Comparison of ENCODE assay signal across 8 mouse cellular contexts in the genomic region with DNA sequence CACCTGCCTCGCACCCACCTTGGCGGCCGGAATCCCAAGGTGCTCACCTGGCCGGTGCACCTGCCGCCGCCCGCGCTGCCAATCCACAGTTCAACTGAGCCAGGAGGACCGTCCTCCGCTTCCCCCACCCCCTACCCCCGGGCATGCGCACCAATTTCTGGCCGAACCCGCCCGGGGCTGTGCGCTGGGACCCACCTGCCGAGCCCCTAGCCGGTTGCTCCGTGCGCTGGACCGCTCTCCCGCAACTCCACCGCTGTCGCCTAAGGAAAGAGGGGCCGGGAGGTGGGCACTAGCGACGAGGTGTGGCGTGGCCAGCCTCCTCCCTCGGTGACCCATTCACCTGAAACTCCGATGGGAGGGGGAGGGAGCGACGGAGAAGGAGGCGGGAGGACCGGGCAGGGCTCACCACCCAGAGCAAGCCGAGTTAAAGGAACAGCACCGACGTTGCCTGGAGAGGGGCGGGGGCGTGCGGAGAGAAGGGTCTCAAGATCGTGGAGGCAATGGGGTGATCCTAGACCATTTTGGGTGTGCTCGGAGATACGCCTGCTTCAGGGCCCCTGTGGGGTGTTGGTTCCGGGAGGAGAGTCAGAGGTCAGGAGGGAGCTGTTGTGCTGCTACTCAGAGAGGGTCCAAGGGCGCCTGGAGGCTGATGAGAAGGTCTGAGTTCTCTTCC. TPM values are rescaled to one million over a fixed set of nuclear protein-coding genes. Genes with fewer than 3 reads are reported as not detected.
DNase-seq lines count a peak whose midpoint lies in the region; ATAC-seq lines count a peak whose summit lies in the region.

TSS of gene Ocln (minus strand) at position 350 of the 673 bp plus-strand sequence.

- H3K36me3 ChIP-seq in forebrain, embryonic 15.5 days = no peaks in the 10 kb centered on the region
- H3K36me3 ChIP-seq in intestine, embryonic 14.5 days (ENCODE audit: control insufficient read depth, insufficient read depth, low read length) = no peaks in the 10 kb centered on the region
- H3K36me3 ChIP-seq in midbrain, embryonic 10.5 days = no peaks in the 10 kb centered on the region
- H3K36me3 ChIP-seq in stomach, embryonic 15.5 days = no peaks in the 10 kb centered on the region

- peak; percentile 64 for DNase-seq in ES-CJ7 (ENCODE audit: low read depth, low spot score)
- peak; percentile 81 for DNase-seq in intestine, embryonic 14.5 days (ENCODE audit: low spot score)
- DNase-seq in left cerebral cortex, postnatal 4 days = peak; percentile 42
- peak; percentile 57 for DNase-seq in midbrain, embryonic 10.5 days (ENCODE audit: low spot score)
- no peak for DNase-seq in spleen, adult 12 weeks (ENCODE audit: low spot score)

- no peak within 1 kb of the TSS for H3K27ac ChIP-seq in forebrain, embryonic 15.5 days (replicated peaks)
- peak within 1 kb of the TSS; percentile 79 for H3K27ac ChIP-seq in intestine, embryonic 14.5 days (ENCODE audit: low read depth)
- H3K27ac ChIP-seq in midbrain, embryonic 10.5 days (replicated peaks) = no peak within 1 kb of the TSS; the same call in 1 of the 2 replicates
- peak within 1 kb of the TSS; percentile 81 for H3K27ac ChIP-seq in stomach, embryonic 15.5 days

- under 1% methylated on average over 44 of the region's 45 CpGs for WGBS in forebrain, embryonic 15.5 days
- WGBS in intestine, embryonic 14.5 days = 2% methylated on average over 45 of the region's 45 CpGs
- WGBS in midbrain, embryonic 10.5 days = under 1% methylated on average over 45 of the region's 45 CpGs
- under 1% methylated on average over 44 of the region's 45 CpGs for WGBS in stomach, embryonic 15.5 days

- ATAC-seq in cerebellum, adult (ENCODE audit: insufficient number of reproducible peaks, low FRiP score, low TSS enrichment) = peak; percentile 88
- peak; percentile 84 for ATAC-seq in forebrain, embryonic 15.5 days (replicated peaks)
- ATAC-seq in intestine, embryonic 14.5 days (replicated peaks; ENCODE audit: low FRiP score, low TSS enrichment, low read depth) = peak; percentile 87
- peak; percentile 86 for ATAC-seq in stomach, embryonic 15.5 days (ENCODE audit: insufficient read depth, low FRiP score, low read depth)

- peak within 1 kb of the TSS; percentile 57 for H3K4me3 ChIP-seq in forebrain, embryonic 15.5 days
- H3K4me3 ChIP-seq in intestine, embryonic 14.5 days (ENCODE audit: low read depth, low read length) = peak within 1 kb of the TSS; percentile 53
- H3K4me3 ChIP-seq in midbrain, embryonic 10.5 days = peak within 1 kb of the TSS; percentile 75
- H3K4me3 ChIP-seq in stomach, embryonic 15.5 days (replicated peaks) = peak within 1 kb of the TSS; percentile 56

- peak within 1 kb of the TSS; percentile 98 for H3K4me2 ChIP-seq in forebrain, embryonic 15.5 days (replicated peaks)
- H3K4me2 ChIP-seq in intestine, embryonic 14.5 days (ENCODE audit: low read length) = peak within 1 kb of the TSS; percentile 82
- peak within 1 kb of the TSS; percentile 82 for H3K4me2 ChIP-seq in stomach, embryonic 15.5 days

- peak within 1 kb of the TSS; percentile 36 for H3K9ac ChIP-seq in forebrain, embryonic 15.5 days (replicated peaks)
- H3K9ac ChIP-seq in intestine, embryonic 14.5 days (ENCODE audit: low read length) = peak within 1 kb of the TSS; percentile 67
- peak within 1 kb of the TSS; percentile 72 for H3K9ac ChIP-seq in stomach, embryonic 15.5 days

- peaks cover 42% of the 10 kb centered on the region for H3K27me3 ChIP-seq in forebrain, embryonic 15.5 days
- H3K27me3 ChIP-seq in intestine, embryonic 14.5 days (replicated peaks; ENCODE audit: control insufficient read depth, insufficient read depth, low read length) = peaks cover 46% of the 10 kb centered on the region
- peaks cover 67% of the 10 kb centered on the region for H3K27me3 ChIP-seq in midbrain, embryonic 10.5 days (ENCODE audit: low read depth, poor library complexity, severe bottlenecking)
- peaks cover 18% of the 10 kb centered on the region for H3K27me3 ChIP-seq in stomach, embryonic 15.5 days (replicated peaks)

- intact Hi-C loops in left cerebral cortex, postnatal 4 days (cut with DNase I) = no loop called here

- peaks cover 22% of the 10 kb centered on the region for H3K4me1 ChIP-seq in forebrain, embryonic 15.5 days
- H3K4me1 ChIP-seq in intestine, embryonic 14.5 days (replicated peaks; ENCODE audit: control insufficient read depth, insufficient read depth, low read length) = peaks cover 5% of the 10 kb centered on the region; the same call in 1 of the 2 replicates
- peaks cover 20% of the 10 kb centered on the region for H3K4me1 ChIP-seq in midbrain, embryonic 10.5 days
- H3K4me1 ChIP-seq in stomach, embryonic 15.5 days = no peaks in the 10 kb centered on the region

- no peaks in the 10 kb centered on the region for H3K9me3 ChIP-seq in forebrain, embryonic 15.5 days
- no peaks in the 10 kb centered on the region for H3K9me3 ChIP-seq in intestine, embryonic 14.5 days (ENCODE audit: control insufficient read depth, low read length)
- H3K9me3 ChIP-seq in midbrain, embryonic 10.5 days (replicated peaks) = no peaks in the 10 kb centered on the region
- H3K9me3 ChIP-seq in stomach, embryonic 15.5 days = no peaks in the 10 kb centered on the region

RNA-seq across cellular contexts. Expression of gene Ocln, which starts in this region (rescaled TPM):
- 6.0 and 7.7 TPM in 2 replicates for polyA plus RNA-seq in forebrain, embryonic 15.5 days (2015; fragmentation: Nextera tagmentation; extraction: Ambion mirVana)
- 71.7 and 74.6 TPM in 2 replicates for polyA plus RNA-seq in intestine, embryonic 14.5 days (2014; fragmentation: Nextera tagmentation; extraction: Ambion mirVana)
- total RNA-seq in left cerebral cortex, postnatal 4 days (2021) = 1 to 10 TPM; 7.9 to 8.8 TPM
- polyA plus RNA-seq in midbrain, embryonic 10.5 days (2016; fragmentation: Nextera tagmentation; extraction: Ambion mirVana) = 1.2 and 1.5 TPM in 2 replicates
- polyA plus RNA-seq in stomach, embryonic 15.5 days (2015; fragmentation: Nextera tagmentation; extraction: Ambion mirVana) = 58.9 and 70.3 TPM in 2 replicates

Comparison
In these comparisons a context has a peak if more than half of its experiments do, and no peak if none do; other contexts are left out.
1. H3K27ac ChIP-seq: peak in intestine, embryonic 14.5 days (single experiment) and stomach, embryonic 15.5 days (single experiment); none in forebrain, embryonic 15.5 days (single experiment) and midbrain, embryonic 10.5 days (single experiment).
2. Peak in every context shown above with its lines, with median percentiles within 50 percentile points of each other: ATAC-seq, H3K4me2 ChIP-seq, H3K4me3 ChIP-seq and H3K9ac ChIP-seq.